Mouse (Mus musculus) testis, adult 2 months (tissue): ENCODE measurements around the gene Klk1b3. TPM values are rescaled to one million over a fixed set of nuclear protein-coding genes. Genes with fewer than 3 reads are reported as not detected.
"Not testable (repeated sequence)": the region's sequence is repeated elsewhere in the genome, so short reads cannot be mapped to it uniquely, and the experiment has no call there.

Experiments used
- H3K27ac ChIP-seq: fragments of 200-500 bp; 2 replicates; pipeline ENCODE4 v1.5.1; 2012; ENCODE audit warnings: low read depth, low read length; ENCODE audit not compliant: control insufficient read depth, insufficient read depth
- H3K27me3 ChIP-seq: fragments of 200-500 bp; 2 replicates; pipeline ENCODE4 v1.6.1; 2012; ENCODE audit warnings: mild to moderate bottlenecking, low read length, moderate library complexity; ENCODE audit not compliant: control insufficient read depth, insufficient read depth
- H3K36me3 ChIP-seq: fragments of 200-500 bp; 2 replicates; pipeline ENCODE4 v1.6.1; 2012; ENCODE audit warnings: mild to moderate bottlenecking, low read length; ENCODE audit not compliant: control insufficient read depth, insufficient read depth
- H3K4me1 ChIP-seq: fragments of 200-500 bp; 2 replicates; pipeline ENCODE4 v1.6.1; 2012; ENCODE audit warnings: low read length; ENCODE audit not compliant: control insufficient read depth, insufficient read depth
- H3K4me3 ChIP-seq: fragments of 200-500 bp; 2 replicates; pipeline ENCODE4 v1.5.1; 2012; ENCODE audit warnings: low read depth, mild to moderate bottlenecking, low read length, moderate library complexity, mixed read lengths; ENCODE audit not compliant: control insufficient read depth
- CTCF ChIP-seq: fragments of 200-500 bp; IDR thresholded peaks from 2 replicates; pipeline ENCODE4 v1.5.1; 2012; ENCODE audit warnings: low read depth, mild to moderate bottlenecking, inconsistent platforms, low read length, moderate library complexity; ENCODE audit not compliant: control insufficient read depth, insufficient read depth, insufficient replicate concordance
- POLR2A ChIP-seq: fragments of 200-500 bp; IDR thresholded peaks from 2 replicates; pipeline ENCODE4 v1.6.1; 2012; ENCODE audit warnings: low read depth, mild to moderate bottlenecking, inconsistent platforms, low read length, moderate library complexity; ENCODE audit not compliant: control insufficient read depth
- polyA plus RNA-seq: library from polyadenylated mRNA; depleted of rRNA; stranded (reverse); fragments of >200 nt; gene quantifications from 2 replicates; pipeline ENCODE4 v1.2.3, GENCODE M21; 2012; rRNA removed

Gene Klk1b3
- 5.2 and 7.8 TPM in 2 replicates for polyA plus RNA-seq

GRCm38 (mm10) chr7:44197891-44198290 lies at the start of gene Klk1b3:
TSS of gene Klk1b3 (plus strand) at chr7:44198191.
- TF ChIP-seq POLR2A (no peak), CTCF (no peak)
- Histone ChIP-seq H3K4me3 (no peak within 1 kb of the TSS), H3K36me3 (no peaks in the 10 kb centered on the region), H3K27me3 (no peaks in the 10 kb centered on the region), H3K27ac (no peak within 1 kb of the TSS), H3K4me1 (no peaks in the 10 kb centered on the region)

GRCm38 (mm10) chr7:44179299-44180045 lies 18.5 kb upstream of the Klk1b3 start:
- Histone ChIP-seq H3K27ac (no peak overlapping the region), H3K4me1 (no peaks in the 10 kb centered on the region), H3K36me3 (no peaks in the 10 kb centered on the region), H3K27me3 (no peaks in the 10 kb centered on the region), H3K4me3 (no peak overlapping the region)
- TF ChIP-seq POLR2A: no peak
- TF ChIP-seq CTCF: no peak

GRCm38 (mm10) chr7:44186516-44186915 lies 11.5 kb upstream of the Klk1b3 start:
- not testable (repeated sequence) for H3K27me3 ChIP-seq, H3K4me1 ChIP-seq, H3K27ac ChIP-seq, H3K4me3 ChIP-seq, H3K36me3 ChIP-seq

- not testable (repeated sequence) for H3K27me3 ChIP-seq, H3K36me3 ChIP-seq, H3K4me1 ChIP-seq, H3K4me3 ChIP-seq, H3K27ac ChIP-seq
Measured at GRCm38 (mm10) chr7:44187936-44188335, 10.1 kb upstream of the Klk1b3 start, which contains the start of gene Klk1b24. TSS of gene Klk1b24 (plus strand) at chr7:44188236.

- H3K27ac ChIP-seq, H3K36me3 ChIP-seq, H3K27me3 ChIP-seq, H3K4me3 ChIP-seq, H3K4me1 ChIP-seq: not testable (repeated sequence)
Measured at GRCm38 (mm10) chr7:44193466-44193865, 4.5 kb upstream of the Klk1b3 start.

GRCm38 (mm10) chr7:44207135-44207534 lies 9.1 kb downstream of the Klk1b3 start, which contains the start of gene Klk1b4:
TSS of gene Klk1b4 (plus strand) at chr7:44207435.
- H3K27me3 ChIP-seq, H3K36me3 ChIP-seq, H3K27ac ChIP-seq, H3K4me3 ChIP-seq, H3K4me1 ChIP-seq: not testable (repeated sequence)

GRCm38 (mm10) chr7:44208307-44208706 lies 10.3 kb downstream of the Klk1b3 start:
- Histone ChIP-seq H3K36me3 (no peaks in the 10 kb centered on the region), H3K4me1 (no peaks in the 10 kb centered on the region), H3K27me3 (no peaks in the 10 kb centered on the region), H3K27ac (no peak overlapping the region), H3K4me3 (no peak overlapping the region)
- TF ChIP-seq POLR2A (no peak), CTCF (no peak)

GRCm38 (mm10) chr7:44215645-44216044 lies 17.7 kb downstream of the Klk1b3 start, which contains the start of gene Klk1b5:
TSS of gene Klk1b5 (plus strand) at chr7:44215945.
- H3K27me3 ChIP-seq: no peaks in the 10 kb centered on the region
- no peaks in the 10 kb centered on the region for H3K4me1 ChIP-seq
- H3K36me3 ChIP-seq: no peaks in the 10 kb centered on the region
- no peak within 1 kb of the TSS for H3K4me3 ChIP-seq
- TF ChIP-seq POLR2A: no peak
- TF ChIP-seq CTCF: no peak
- H3K27ac ChIP-seq: no peak within 1 kb of the TSS

GRCm38 (mm10) chr7:44221601-44222000 lies 23.6 kb downstream of the Klk1b3 start:
- not testable (repeated sequence) for H3K36me3 ChIP-seq, H3K27ac ChIP-seq, H3K4me3 ChIP-seq, H3K27me3 ChIP-seq, H3K4me1 ChIP-seq

- not testable (repeated sequence) for H3K27ac ChIP-seq, H3K4me3 ChIP-seq, H3K36me3 ChIP-seq, H3K4me1 ChIP-seq, H3K27me3 ChIP-seq
Measured at GRCm38 (mm10) chr7:44222335-44222734, 24.3 kb downstream of the Klk1b3 start.
